In genomic region chr9:108267691-108268090, GRCm38 (mm10) we compare ENCODE assay signal across 9 mouse cellular contexts.
DNase-seq lines count a peak whose midpoint lies in the region.
"Had no signal": no experiment of that assay in that cellular context is flagged by ENCODE, and none has a peak within 500 bp of the region (broad histone marks: within the 10 kb centered on the region; RNA-seq: fewer than 3 reads in every experiment).

No protein-coding gene starts in this region.

- DNase-seq in cerebellum, postnatal 10 days: peak; percentile 9 to 12
- no peak for DNase-seq in cerebellum, postnatal 25 days
- peak; percentile 45 to 72 for DNase-seq in urinary bladder, adult 18-20 months (ENCODE audit: low spot score in 2 of 2)
- no peak for DNase-seq in urinary bladder, postnatal 10 days (ENCODE audit: low spot score)
- peak; percentile 51 for DNase-seq in lung, postnatal 36 days
- DNase-seq in embryo, embryonic 11 days: no peak
- no peak for DNase-seq in right cerebral cortex, postnatal 14 days
- no peak for DNase-seq in cerebellum, postnatal 4 days (ENCODE audit: low spot score in 2 of 2)
- DNase-seq: thymus, postnatal 14 days had no signal

Comparison
In these comparisons a context has a peak if more than half of its experiments do, and no peak if none do; other contexts are left out.
1. DNase-seq: peak in cerebellum, postnatal 10 days (2 of 2), urinary bladder, adult 18-20 months (2 of 2) and lung, postnatal 36 days (single experiment); none in cerebellum, postnatal 25 days (0 of 2), urinary bladder, postnatal 10 days (single experiment), embryo, embryonic 11 days (single experiment), right cerebral cortex, postnatal 14 days (single experiment) and cerebellum, postnatal 4 days (0 of 2).